Mouse (Mus musculus): ENCODE data around the gene Trit1. TPM values are rescaled to one million over a fixed set of nuclear protein-coding genes. Genes with fewer than 3 reads are reported as not detected.
A peak's percentile ranks its signal among the peaks of the same experiment; 100 is the strongest.

Gene Trit1
- 15.9 and 19.2 TPM in 2 replicates for polyA plus RNA-seq (2015; fragmentation: Nextera tagmentation; extraction: Ambion mirVana)

- Histone ChIP-seq H3K27ac (peak within 1 kb of the TSS; percentile 83), H3K36me3 (no peaks in the 10 kb centered on the region), H3K27me3 (no peaks in the 10 kb centered on the region), H3K9me3 (no peaks in the 10 kb centered on the region), H3K4me2 (peak within 1 kb of the TSS; percentile 67), H3K4me1 (peaks cover 24% of the 10 kb centered on the region), H3K4me3 (peak within 1 kb of the TSS; percentile 76), H3K9ac (peak within 1 kb of the TSS; percentile 90)
- peak; percentile 93 for ATAC-seq (ENCODE audit: borderline replicate concordance, extremely low read depth, low FRiP score, low TSS enrichment)
- WGBS: under 1% methylated on average over 34 of the region's 34 CpGs
Observed at GRCm38 (mm10) chr4:123016451-123016957, at the start of gene Trit1. Gene Trit1, plus strand, starts transcription at chr4:123016597.

GRCm38 (mm10) chr4:122968106-122968505 lies 48.3 kb upstream of the Trit1 start:
- 46% methylated on average over 4 of the region's 4 CpGs for WGBS

GRCm38 (mm10) chr4:122971191-122971590 lies 45.2 kb upstream of the Trit1 start:
- H3K9me3 ChIP-seq: no peaks in the 10 kb centered on the region
- ATAC-seq (ENCODE audit: borderline replicate concordance, extremely low read depth, low FRiP score, low TSS enrichment): no peak
- WGBS: 68% methylated on average over 4 of the region's 4 CpGs

More at GRCm38 (mm10) chr4:122968106-122968505, 48.3 kb upstream of the Trit1 start:
- Histone ChIP-seq H3K4me2 (no peak overlapping the region), H3K4me1 (no peaks in the 10 kb centered on the region), H3K36me3 (no peaks in the 10 kb centered on the region), H3K9me3 (no peaks in the 10 kb centered on the region), H3K9ac (no peak overlapping the region), H3K27ac (no peak overlapping the region), H3K27me3 (peaks cover 72% of the 10 kb centered on the region), H3K4me3 (no peak overlapping the region)
- no peak for ATAC-seq (ENCODE audit: borderline replicate concordance, extremely low read depth, low FRiP score, low TSS enrichment)

GRCm38 (mm10) chr4:122971646-122972045 lies 44.8 kb upstream of the Trit1 start:
- WGBS: 76% methylated on average over 4 of the region's 4 CpGs
- Histone ChIP-seq H3K27me3 (peaks cover 78% of the 10 kb centered on the region), H3K9me3 (no peaks in the 10 kb centered on the region), H3K4me2 (no peak overlapping the region), H3K27ac (no peak overlapping the region), H3K9ac (no peak overlapping the region), H3K36me3 (no peaks in the 10 kb centered on the region), H3K4me3 (no peak overlapping the region), H3K4me1 (no peaks in the 10 kb centered on the region)
- ATAC-seq (ENCODE audit: borderline replicate concordance, extremely low read depth, low FRiP score, low TSS enrichment): no peak

More at GRCm38 (mm10) chr4:122971191-122971590, 45.2 kb upstream of the Trit1 start:
- Histone ChIP-seq H3K27me3 (peaks cover 78% of the 10 kb centered on the region), H3K9ac (no peak overlapping the region), H3K36me3 (no peaks in the 10 kb centered on the region), H3K4me2 (no peak overlapping the region), H3K4me3 (no peak overlapping the region), H3K27ac (no peak overlapping the region), H3K4me1 (no peaks in the 10 kb centered on the region)

GRCm38 (mm10) chr4:122972056-122972455 lies 44.3 kb upstream of the Trit1 start:
- ATAC-seq (ENCODE audit: borderline replicate concordance, extremely low read depth, low FRiP score, low TSS enrichment): no peak

GRCm38 (mm10) chr4:122974976-122975520 lies 41.3 kb upstream of the Trit1 start:
- WGBS: 84% methylated on average over 5 of the region's 5 CpGs
- H3K27ac ChIP-seq: no peak overlapping the region

More at GRCm38 (mm10) chr4:122972056-122972455, 44.3 kb upstream of the Trit1 start:
- 56% methylated on average over 8 of the region's 8 CpGs for WGBS
- Histone ChIP-seq H3K4me3 (no peak overlapping the region), H3K36me3 (no peaks in the 10 kb centered on the region), H3K27me3 (peaks cover 79% of the 10 kb centered on the region), H3K4me1 (no peaks in the 10 kb centered on the region), H3K27ac (no peak overlapping the region), H3K9me3 (no peaks in the 10 kb centered on the region), H3K9ac (no peak overlapping the region), H3K4me2 (no peak overlapping the region)

GRCm38 (mm10) chr4:122976885-122977284 lies 39.5 kb upstream of the Trit1 start:
- Histone ChIP-seq H3K4me3 (no peak overlapping the region), H3K9ac (no peak overlapping the region), H3K4me1 (no peaks in the 10 kb centered on the region), H3K27me3 (peaks cover 63% of the 10 kb centered on the region), H3K4me2 (no peak overlapping the region), H3K36me3 (no peaks in the 10 kb centered on the region), H3K27ac (no peak overlapping the region), H3K9me3 (no peaks in the 10 kb centered on the region)
- ATAC-seq (ENCODE audit: borderline replicate concordance, extremely low read depth, low FRiP score, low TSS enrichment): no peak
- WGBS: 64% methylated on average over 4 of the region's 4 CpGs

More at GRCm38 (mm10) chr4:122974976-122975520, 41.3 kb upstream of the Trit1 start:
- no peaks in the 10 kb centered on the region for H3K9me3 ChIP-seq
- no peak overlapping the region for H3K9ac ChIP-seq
- H3K27me3 ChIP-seq: peaks cover 74% of the 10 kb centered on the region
- no peaks in the 10 kb centered on the region for H3K36me3 ChIP-seq
- no peak for ATAC-seq (ENCODE audit: borderline replicate concordance, extremely low read depth, low FRiP score, low TSS enrichment)
- H3K4me1 ChIP-seq: no peaks in the 10 kb centered on the region
- H3K4me2 ChIP-seq: no peak overlapping the region
- H3K4me3 ChIP-seq: no peak overlapping the region

- Histone ChIP-seq H3K27me3 (peaks cover 64% of the 10 kb centered on the region), H3K4me2 (no peak overlapping the region), H3K27ac (no peak overlapping the region), H3K4me1 (no peaks in the 10 kb centered on the region), H3K9ac (no peak overlapping the region), H3K9me3 (no peaks in the 10 kb centered on the region), H3K4me3 (no peak overlapping the region), H3K36me3 (no peaks in the 10 kb centered on the region)
- no peak for ATAC-seq (ENCODE audit: borderline replicate concordance, extremely low read depth, low FRiP score, low TSS enrichment)
- WGBS: 80% methylated on average over 2 of the region's 2 CpGs
Observed at GRCm38 (mm10) chr4:122978850-122979249, 37.5 kb upstream of the Trit1 start.

GRCm38 (mm10) chr4:122979826-122980225 lies 36.6 kb upstream of the Trit1 start:
- Histone ChIP-seq H3K36me3 (no peaks in the 10 kb centered on the region), H3K4me1 (no peaks in the 10 kb centered on the region), H3K4me3 (no peak overlapping the region), H3K9ac (no peak overlapping the region), H3K27me3 (peaks cover 66% of the 10 kb centered on the region), H3K27ac (no peak overlapping the region), H3K4me2 (no peak overlapping the region), H3K9me3 (no peaks in the 10 kb centered on the region)
- WGBS: 75% methylated on average over 3 of the region's 3 CpGs
- no peak for ATAC-seq (ENCODE audit: borderline replicate concordance, extremely low read depth, low FRiP score, low TSS enrichment)

GRCm38 (mm10) chr4:122980684-122981083 lies 35.7 kb upstream of the Trit1 start:
- no peak for ATAC-seq (ENCODE audit: borderline replicate concordance, extremely low read depth, low FRiP score, low TSS enrichment)
- WGBS: 69% methylated on average over 2 of the region's 2 CpGs
- H3K4me2 ChIP-seq: no peak overlapping the region
- no peaks in the 10 kb centered on the region for H3K9me3 ChIP-seq
- H3K36me3 ChIP-seq: no peaks in the 10 kb centered on the region
- no peak overlapping the region for H3K9ac ChIP-seq
- H3K27ac ChIP-seq: no peak overlapping the region
- no peak overlapping the region for H3K4me3 ChIP-seq
- H3K27me3 ChIP-seq: peaks cover 61% of the 10 kb centered on the region
- no peaks in the 10 kb centered on the region for H3K4me1 ChIP-seq

GRCm38 (mm10) chr4:122981238-122981637 lies 35.2 kb upstream of the Trit1 start:
- no peak for ATAC-seq (ENCODE audit: borderline replicate concordance, extremely low read depth, low FRiP score, low TSS enrichment)
- Histone ChIP-seq H3K4me3 (no peak overlapping the region), H3K36me3 (no peaks in the 10 kb centered on the region), H3K4me2 (no peak overlapping the region), H3K9ac (no peak overlapping the region), H3K4me1 (no peaks in the 10 kb centered on the region), H3K9me3 (no peaks in the 10 kb centered on the region), H3K27ac (no peak overlapping the region), H3K27me3 (peaks cover 56% of the 10 kb centered on the region)
- WGBS: 70% methylated on average over 7 of the region's 7 CpGs

- Histone ChIP-seq H3K36me3 (no peaks in the 10 kb centered on the region), H3K9ac (no peak overlapping the region), H3K4me2 (no peak overlapping the region), H3K9me3 (no peaks in the 10 kb centered on the region), H3K4me3 (no peak overlapping the region), H3K27ac (no peak overlapping the region), H3K4me1 (no peaks in the 10 kb centered on the region; the same call in 1 of the 2 replicates), H3K27me3 (peaks cover 49% of the 10 kb centered on the region)
- WGBS: 35% methylated on average over 3 of the region's 3 CpGs
- ATAC-seq (ENCODE audit: borderline replicate concordance, extremely low read depth, low FRiP score, low TSS enrichment): no peak
Observed at GRCm38 (mm10) chr4:122981930-122982329, 34.5 kb upstream of the Trit1 start.

All from lung, embryonic 15.5 days (tissue).